Mouse (Mus musculus) colon, adult 2 months (tissue): ENCODE results near the gene Was. TPM values are rescaled to one million over a fixed set of nuclear protein-coding genes. Genes with fewer than 3 reads are reported as not detected.

Experiments
- polyA plus RNA-seq: library from polyadenylated mRNA; depleted of rRNA; stranded (reverse); fragments of >200 nt; gene quantifications from 2 replicates; pipeline ENCODE4 v1.2.3, GENCODE M21; 2012; rRNA removed

The Was gene
- polyA plus RNA-seq = 2.6 and 2.7 TPM in 2 replicates

DNA sequence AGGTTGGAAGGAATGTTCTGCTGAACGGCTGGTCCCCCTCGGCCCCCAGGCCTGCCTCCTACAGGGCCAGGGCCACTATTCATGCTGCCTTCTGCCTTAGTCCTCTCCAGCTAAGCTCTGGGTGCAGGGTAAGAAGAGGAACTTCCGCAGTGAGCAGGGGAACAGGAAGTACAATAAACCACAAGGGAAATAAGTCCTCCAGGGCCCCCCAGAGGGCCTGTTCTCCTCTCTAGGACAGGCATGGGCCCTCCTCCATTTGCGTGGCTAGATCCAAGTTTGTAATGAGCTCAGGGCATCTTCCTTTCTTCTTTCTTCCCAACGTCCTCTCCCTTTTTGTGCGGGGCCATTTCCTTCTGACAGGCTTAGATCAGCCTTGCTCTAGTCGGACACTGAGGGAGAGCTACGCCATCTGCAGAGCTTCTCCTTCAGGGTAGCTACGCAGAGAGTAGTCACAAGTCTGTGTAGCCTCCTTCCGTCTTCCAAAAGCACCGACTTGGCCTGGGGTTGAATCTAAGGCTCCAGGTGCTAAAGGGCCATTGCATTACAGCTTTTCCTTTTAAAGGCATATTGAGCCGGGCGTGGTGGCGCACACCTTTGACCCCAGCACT is at the start of gene Was:
TSS of gene Was (minus strand) at position 153 of the 608 bp plus-strand sequence.

DNA sequence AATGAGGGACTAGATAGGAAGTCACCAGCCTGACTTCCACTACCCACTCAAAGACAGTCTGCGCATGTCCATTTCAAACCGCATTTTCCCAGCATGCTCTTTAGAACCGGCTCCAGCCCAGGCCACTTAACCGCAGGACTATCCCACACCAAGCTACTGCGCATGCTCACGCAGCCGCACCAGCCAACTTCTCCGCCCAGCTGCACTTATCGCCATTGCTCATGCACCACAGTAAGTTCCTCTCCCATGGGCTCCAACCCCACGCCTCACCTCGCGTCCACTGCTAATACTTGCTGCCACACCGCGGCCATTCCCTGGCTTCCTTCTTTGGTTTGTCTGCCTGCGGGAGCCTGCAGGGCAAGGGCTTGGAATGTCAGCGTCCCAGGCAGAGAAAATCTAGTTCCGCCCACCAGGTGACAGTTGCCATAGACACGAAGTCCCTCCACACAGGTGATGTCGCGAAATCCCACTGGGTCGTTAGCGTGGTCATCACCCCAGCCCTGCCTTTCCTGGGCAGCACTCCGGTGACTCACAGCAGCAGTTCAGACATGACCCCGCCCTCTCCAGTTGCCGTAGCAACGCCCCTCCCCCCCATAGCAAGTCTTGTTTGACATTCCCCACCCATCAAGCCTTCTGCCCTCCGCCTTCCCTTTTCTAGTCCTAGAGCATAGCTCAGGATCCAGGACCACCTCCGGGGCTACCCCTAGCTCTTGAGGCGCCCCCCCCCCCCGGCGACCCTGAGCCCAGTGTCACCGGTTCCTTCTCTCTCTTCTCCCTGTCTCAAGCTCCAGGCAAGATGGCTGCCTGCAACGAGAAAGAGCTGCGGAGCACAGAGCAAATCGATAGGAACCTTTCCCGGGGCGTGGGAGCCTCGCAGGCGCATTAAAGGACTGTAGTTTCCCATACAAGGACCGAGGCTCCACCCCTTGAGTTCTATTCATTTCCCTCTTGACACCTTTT is 42.0 kb upstream of the Was start, which contains the start of gene Wdr13:
TSS of gene Wdr13 (minus strand) at position 876 of the 960 bp plus-strand sequence.

GRCm38 (mm10) chrX:8074430-8075014 is 15.8 kb downstream of the Was start, which contains the start of gene Suv39h1:
TSS of gene Suv39h1 (minus strand) at chrX:8074760.

Other genes with a start within 250 kb of the Was start
- gene Otud5, start 249.1 kb downstream of the Was start, polyA plus RNA-seq = 36.1 and 38.3 TPM in 2 replicates
- gene Pim2, start 212.2 kb downstream of the Was start, polyA plus RNA-seq = 10.7 and 13.5 TPM in 2 replicates
- gene Slc35a2, start 206.5 kb downstream of the Was start, polyA plus RNA-seq = 260 and 397 TPM in 2 replicates
- gene Pqbp1, start 191.2 kb downstream of the Was start, polyA plus RNA-seq = 31.5 and 39.6 TPM in 2 replicates
- 45.5 and 51.4 TPM in 2 replicates for gene Timm17b, start 191.1 kb downstream of the Was start, polyA plus RNA-seq
- not detected in 2 replicates for gene Gm10491, start 182.7 kb downstream of the Was start, polyA plus RNA-seq
- not detected in 2 replicates for gene Gm10490, start 181.0 kb downstream of the Was start, polyA plus RNA-seq
- gene Pcsk1n, start 170.7 kb downstream of the Was start, polyA plus RNA-seq = 32.0 and 41.2 TPM in 2 replicates
- not detected in 2 replicates for gene Eras, start 161.9 kb downstream of the Was start, polyA plus RNA-seq
- 16.6 and 20.2 TPM in 2 replicates for gene Hdac6, start 142.6 kb downstream of the Was start, polyA plus RNA-seq
- 0.06 and 0.09 TPM in 2 replicates for gene Gata1, start 112.4 kb downstream of the Was start, polyA plus RNA-seq
- 4.9 and 5.1 TPM in 2 replicates for gene Glod5, start 72.0 kb downstream of the Was start, polyA plus RNA-seq
- gene Suv39h1, start 15.7 kb downstream of the Was start, polyA plus RNA-seq = 7.7 and 8.1 TPM in 2 replicates
- 146 and 200 TPM in 2 replicates for gene Wdr13, start 42.4 kb upstream of the Was start, polyA plus RNA-seq
- gene Rbm3, start 55.4 kb upstream of the Was start, polyA plus RNA-seq = 41.9 and 42.6 TPM in 2 replicates
- gene Tbc1d25, start 85.7 kb upstream of the Was start, polyA plus RNA-seq = 15.6 and 16.3 TPM in 2 replicates
- gene Ebp, start 103.0 kb upstream of the Was start, polyA plus RNA-seq = 183 and 188 TPM in 2 replicates
- 16.7 and 21.7 TPM in 2 replicates for gene Porcn, start 116.0 kb upstream of the Was start, polyA plus RNA-seq
- 23.8 and 24.9 TPM in 2 replicates for gene Ftsj1, start 161.9 kb upstream of the Was start, polyA plus RNA-seq
- 0.57 and 3.1 TPM in 2 replicates for gene Slc38a5, start 180.6 kb upstream of the Was start, polyA plus RNA-seq
- not detected in 2 replicates for gene Ssxb10, start 236.9 kb upstream of the Was start, polyA plus RNA-seq